Mouse (Mus musculus) kidney, embryonic 16.5 days (tissue): ENCODE data around the gene 1700029F12Rik. TPM values are rescaled to one million over a fixed set of nuclear protein-coding genes. Genes with fewer than 3 reads are reported as not detected.

Experiments used
- ATAC-seq: fragments of 200-750 bp; cut with Nextera tagmentation; 2 replicates; pipeline ENCODE4 v1.8.0; 2017; ENCODE audit warnings: moderate TSS enrichment; ENCODE audit not compliant: low FRiP score, low TSS enrichment
- H3K27ac ChIP-seq: fragments of 300-500 bp; sonication (generic); 2 replicates; pipeline ENCODE4 v1.5.1; 2014; ENCODE audit warnings: low read length
- H3K27me3 ChIP-seq: fragments of 300-500 bp; sonication (generic); 2 replicates; pipeline ENCODE4 v1.6.1; 2014; ENCODE audit warnings: low read length, control low read depth, mixed read lengths; ENCODE audit not compliant: insufficient read depth
- H3K36me3 ChIP-seq: fragments of 300-500 bp; sonication (generic); 2 replicates; pipeline ENCODE4 v1.6.1; 2014; ENCODE audit warnings: low read length, control low read depth, mixed read lengths; ENCODE audit not compliant: insufficient read depth
- H3K4me1 ChIP-seq: fragments of 300-500 bp; sonication (generic); 2 replicates; pipeline ENCODE4 v1.6.1; 2014; ENCODE audit warnings: low read length, control low read depth, mixed read lengths; ENCODE audit not compliant: insufficient read depth
- H3K4me2 ChIP-seq: fragments of 300-500 bp; sonication (generic); replicated peaks from 2 replicates; pipeline ENCODE4 v1.6.1; 2014; ENCODE audit warnings: low read depth, low read length
- H3K4me3 ChIP-seq: fragments of 300-500 bp; sonication (generic); 2 replicates; pipeline ENCODE4 v1.5.1; 2014; ENCODE audit warnings: mild to moderate bottlenecking, low read length
- H3K9ac ChIP-seq: fragments of 300-500 bp; sonication (generic); replicated peaks from 2 replicates; pipeline ENCODE4 v1.6.1; 2014; ENCODE audit warnings: low read length
- H3K9me3 ChIP-seq: fragments of 300-500 bp; sonication (generic); 2 replicates; pipeline ENCODE4 v1.6.1; 2016; ENCODE audit warnings: low read length, control low read depth
- WGBS: fragments of 180-500 bp; shearing (Covaris S2); extraction: QIAGEN DNeasy Blood & Tissue Kit; methylation state at CpG from one replicate; pipeline ENCODE4 v1.1.7; 2014; 5-methylcytosine and 5-hydroxymethylcytosine counted together
- polyA plus RNA-seq: library from polyadenylated mRNA; unstranded; fragments of >200 nt; fragmentation: Nextera tagmentation; extraction: Ambion mirVana; gene quantifications from 2 replicates; pipeline ENCODE4 v1.2.1, GENCODE M21; 2015

1700029F12Rik gene
- polyA plus RNA-seq, 1 experiment from 2014 or later, result not detected

GRCm38 (mm10) chr13:97006784-97007183, 27.4 kb downstream of the 1700029F12Rik start:
- Histone ChIP-seq H3K4me1 (peaks cover 5% of the 10 kb centered on the region; the same call in 1 of the 2 replicates), H3K4me2 (peak overlapping the region; percentile 92), H3K4me3 (peak overlapping the region; percentile 53), H3K9me3 (no peaks in the 10 kb centered on the region), H3K36me3 (no peaks in the 10 kb centered on the region), H3K9ac (0 out of 2 replicates have a peak overlapping the region, but pooled peaks have one; percentile 67), H3K27me3 (no peaks in the 10 kb centered on the region), H3K27ac (no peak overlapping the region)
- peak; percentile 61; the same call in 1 of the 2 replicates for ATAC-seq
- 48% methylated on average over 2 of the region's 2 CpGs for WGBS

- WGBS, result 62% methylated on average over 1 of the region's 1 CpGs
- H3K4me1 ChIP-seq, result no peaks in the 10 kb centered on the region
- H3K4me2 ChIP-seq, result no peak overlapping the region
- no peak overlapping the region for H3K9ac ChIP-seq
- no peaks in the 10 kb centered on the region for H3K9me3 ChIP-seq
- no peak for ATAC-seq
- H3K27ac ChIP-seq, result no peak overlapping the region
- no peaks in the 10 kb centered on the region for H3K27me3 ChIP-seq
- no peak overlapping the region for H3K4me3 ChIP-seq
- no peaks in the 10 kb centered on the region for H3K36me3 ChIP-seq
These were observed 37.1 kb downstream of the 1700029F12Rik start for GRCm38 (mm10) chr13:96997080-96997479.

GRCm38 (mm10) chr13:96995243-96995642, 38.9 kb downstream of the 1700029F12Rik start:
- no peak for ATAC-seq
- H3K36me3 ChIP-seq, result no peaks in the 10 kb centered on the region
- peaks cover 8% of the 10 kb centered on the region for H3K4me1 ChIP-seq
- H3K27me3 ChIP-seq, result no peaks in the 10 kb centered on the region
- H3K9me3 ChIP-seq, result no peaks in the 10 kb centered on the region
- H3K4me2 ChIP-seq, result no peak overlapping the region
- 63% methylated on average over 5 of the region's 5 CpGs for WGBS
- no peak overlapping the region for H3K9ac ChIP-seq
- H3K27ac ChIP-seq, result no peak overlapping the region
- no peak overlapping the region for H3K4me3 ChIP-seq

GRCm38 (mm10) chr13:96993291-96993989, 40.7 kb downstream of the 1700029F12Rik start:
- ATAC-seq, result no peak; the same call in 1 of the 2 replicates
- H3K4me2 ChIP-seq, result no peak overlapping the region
- no peak overlapping the region for H3K9ac ChIP-seq
- WGBS, result 50% methylated on average over 8 of the region's 8 CpGs
- no peak overlapping the region for H3K4me3 ChIP-seq
- H3K36me3 ChIP-seq, result no peaks in the 10 kb centered on the region
- no peaks in the 10 kb centered on the region for H3K9me3 ChIP-seq
- H3K27me3 ChIP-seq, result no peaks in the 10 kb centered on the region
- H3K27ac ChIP-seq, result no peak overlapping the region
- H3K4me1 ChIP-seq, result peaks cover 8% of the 10 kb centered on the region

GRCm38 (mm10) chr13:96990561-96991265, 43.4 kb downstream of the 1700029F12Rik start:
- Histone ChIP-seq H3K27ac (no peak overlapping the region), H3K9me3 (no peaks in the 10 kb centered on the region), H3K27me3 (no peaks in the 10 kb centered on the region), H3K4me2 (peak overlapping the region; percentile 8; the same call in 1 of the 2 replicates), H3K4me1 (peaks cover 12% of the 10 kb centered on the region), H3K36me3 (no peaks in the 10 kb centered on the region), H3K9ac (no peak overlapping the region), H3K4me3 (no peak overlapping the region)
- peak; percentile 82 for ATAC-seq
- 41% methylated on average over 14 of the region's 14 CpGs for WGBS

- Histone ChIP-seq H3K4me2 (no peak overlapping the region), H3K4me1 (peaks cover 14% of the 10 kb centered on the region), H3K36me3 (no peaks in the 10 kb centered on the region), H3K4me3 (no peak overlapping the region), H3K27ac (no peak overlapping the region), H3K9ac (no peak overlapping the region), H3K27me3 (no peaks in the 10 kb centered on the region), H3K9me3 (no peaks in the 10 kb centered on the region)
- WGBS, result 79% methylated on average over 3 of the region's 3 CpGs
- no peak for ATAC-seq
These were observed 44.1 kb downstream of the 1700029F12Rik start for GRCm38 (mm10) chr13:96990045-96990444.

GRCm38 (mm10) chr13:96989129-96989528, 45.0 kb downstream of the 1700029F12Rik start:
- H3K4me2 ChIP-seq, result no peak overlapping the region
- no peaks in the 10 kb centered on the region for H3K27me3 ChIP-seq
- H3K36me3 ChIP-seq, result no peaks in the 10 kb centered on the region
- no peak for ATAC-seq
- H3K9ac ChIP-seq, result no peak overlapping the region
- H3K4me3 ChIP-seq, result no peak overlapping the region
- no peaks in the 10 kb centered on the region for H3K9me3 ChIP-seq
- H3K4me1 ChIP-seq, result peaks cover 15% of the 10 kb centered on the region
- WGBS, result 95% methylated on average over 16 of the region's 16 CpGs
- H3K27ac ChIP-seq, result no peak overlapping the region

- no peak for ATAC-seq
- Histone ChIP-seq H3K27ac (no peak overlapping the region), H3K9ac (no peak overlapping the region), H3K4me1 (peaks cover 26% of the 10 kb centered on the region), H3K4me3 (no peak overlapping the region), H3K9me3 (no peaks in the 10 kb centered on the region), H3K27me3 (no peaks in the 10 kb centered on the region), H3K4me2 (no peak overlapping the region), H3K36me3 (no peaks in the 10 kb centered on the region)
- 44% methylated on average over 12 of the region's 12 CpGs for WGBS
These were observed 48.4 kb downstream of the 1700029F12Rik start for GRCm38 (mm10) chr13:96985599-96986275.

GRCm38 (mm10) chr13:96984688-96985087, 49.5 kb downstream of the 1700029F12Rik start:
- Histone ChIP-seq H3K4me2 (no peak overlapping the region), H3K27ac (no peak overlapping the region), H3K27me3 (no peaks in the 10 kb centered on the region), H3K4me3 (no peak overlapping the region), H3K4me1 (peaks cover 22% of the 10 kb centered on the region), H3K36me3 (no peaks in the 10 kb centered on the region), H3K9ac (no peak overlapping the region), H3K9me3 (no peaks in the 10 kb centered on the region)
- no peak for ATAC-seq
- 74% methylated on average over 5 of the region's 5 CpGs for WGBS
